Comparison of ENCODE assay signal across 8 mouse cellular contexts in genomic region chr17:64575240-64575639, GRCm38 (mm10). TPM values are rescaled to one million over a fixed set of nuclear protein-coding genes. Genes with fewer than 3 reads are reported as not detected.
DNase-seq lines count a peak whose midpoint lies in the region; ATAC-seq and TF ChIP-seq lines count a peak whose summit lies in the region.

No protein-coding gene starts in this region.

- no peak for DNase-seq in forebrain, postnatal 0 days
- DNase-seq in CD4-positive, CD25-positive, alpha-beta regulatory T cell, adult 2 months (ENCODE audit: low read depth, low spot score): peak; percentile 76
- no peak for DNase-seq in cerebellum, adult 11 months
- DNase-seq in midbrain, embryonic 11.5 days (ENCODE audit: low spot score, missing footprints): no peak

- no peaks in the 10 kb centered on the region for H3K27me3 ChIP-seq in forebrain, postnatal 0 days (ENCODE audit: insufficient read depth, low read length)
- no peaks in the 10 kb centered on the region for H3K27me3 ChIP-seq in forebrain, embryonic 15.5 days
- H3K27me3 ChIP-seq in midbrain, embryonic 11.5 days (ENCODE audit: control insufficient read depth, insufficient read depth, low read length): no peaks in the 10 kb centered on the region

- no peak for ATAC-seq in forebrain, postnatal 0 days
- ATAC-seq in forebrain, embryonic 15.5 days (replicated peaks): no peak
- ATAC-seq in granulocyte monocyte progenitor cell, adult 5-6 weeks (replicated peaks; ENCODE audit: poor library complexity, severe bottlenecking): peak; percentile 51; the same call in 1 of the 2 replicates
- peak; percentile 52; the same call in 1 of the 2 replicates for ATAC-seq in neutrophil, adult 5-6 weeks (ENCODE audit: extremely low read depth, insufficient number of reproducible peaks, low FRiP score, poor library complexity, severe bottlenecking)
- no peak for ATAC-seq in frontal cortex, adult (ENCODE audit: low TSS enrichment)
- ATAC-seq in midbrain, embryonic 11.5 days (ENCODE audit: low FRiP score): no peak

- H3K36me3 ChIP-seq in forebrain, postnatal 0 days (ENCODE audit: insufficient read depth): no peaks in the 10 kb centered on the region
- no peaks in the 10 kb centered on the region for H3K36me3 ChIP-seq in forebrain, embryonic 15.5 days
- no peaks in the 10 kb centered on the region for H3K36me3 ChIP-seq in midbrain, embryonic 11.5 days (ENCODE audit: control insufficient read depth, insufficient read depth, low read length)

- 80% methylated on average over 6 of the region's 6 CpGs for WGBS in forebrain, postnatal 0 days
- WGBS in forebrain, embryonic 15.5 days: 79% methylated on average over 6 of the region's 6 CpGs
- 74% methylated on average over 6 of the region's 6 CpGs for WGBS in midbrain, embryonic 11.5 days

- no peak overlapping the region for H3K27ac ChIP-seq in forebrain, postnatal 0 days (ENCODE audit: low read depth, low read length)
- no peak overlapping the region for H3K27ac ChIP-seq in forebrain, embryonic 15.5 days (replicated peaks)
- no peak overlapping the region for H3K27ac ChIP-seq in midbrain, embryonic 11.5 days (ENCODE audit: low read depth, low read length)

- H3K9me3 ChIP-seq in forebrain, postnatal 0 days (ENCODE audit: low read length): no peaks in the 10 kb centered on the region
- H3K9me3 ChIP-seq in forebrain, embryonic 15.5 days: no peaks in the 10 kb centered on the region
- H3K9me3 ChIP-seq in midbrain, embryonic 11.5 days (ENCODE audit: control insufficient read depth, low read length): no peaks in the 10 kb centered on the region

- no peak overlapping the region for H3K4me2 ChIP-seq in forebrain, postnatal 0 days (ENCODE audit: low read depth)
- H3K4me2 ChIP-seq in forebrain, embryonic 15.5 days (replicated peaks): no peak overlapping the region
- no peak overlapping the region for H3K4me2 ChIP-seq in midbrain, embryonic 11.5 days

- H3K4me1 ChIP-seq in forebrain, postnatal 0 days (ENCODE audit: insufficient read depth): no peaks in the 10 kb centered on the region
- peaks cover 6% of the 10 kb centered on the region; the same call in 1 of the 2 replicates for H3K4me1 ChIP-seq in forebrain, embryonic 15.5 days
- H3K4me1 ChIP-seq in midbrain, embryonic 11.5 days (ENCODE audit: control insufficient read depth, insufficient read depth, low read length): no peaks in the 10 kb centered on the region

- H3K9ac ChIP-seq in forebrain, postnatal 0 days: no peak overlapping the region
- H3K9ac ChIP-seq in forebrain, embryonic 15.5 days (replicated peaks): no peak overlapping the region
- no peak overlapping the region for H3K9ac ChIP-seq in midbrain, embryonic 11.5 days (ENCODE audit: low read length)

- 0 out of 2 replicates have a peak, but pooled peaks have one; percentile 25 for TF ChIP-seq CTCF in forebrain, postnatal 0 days (IDR thresholded peaks at IDR 0.05; ENCODE audit: low read depth)

- H3K4me3 ChIP-seq in forebrain, postnatal 0 days (ENCODE audit: low read depth, low read length): no peak overlapping the region
- H3K4me3 ChIP-seq in forebrain, embryonic 15.5 days: no peak overlapping the region
- no peak overlapping the region for H3K4me3 ChIP-seq in midbrain, embryonic 11.5 days (ENCODE audit: low read depth, low read length)

RNA-seq across cellular contexts. Expression of gene Man2a1, which starts 25.3 kb away (rescaled TPM):
- total RNA-seq in forebrain, postnatal 0 days (2014; rRNA removed): 11.0 and 19.9 TPM in 2 replicates
- 1.4 and 2.2 TPM in 2 replicates for polyA plus RNA-seq in forebrain, postnatal 0 days (2015; fragmentation: Nextera tagmentation; extraction: Ambion mirVana)
- 3.4 and 3.5 TPM in 2 replicates for polyA plus RNA-seq in forebrain, embryonic 15.5 days (2015; fragmentation: Nextera tagmentation; extraction: Ambion mirVana)
- 25.0 and 45.5 TPM in 2 replicates for total RNA-seq in granulocyte monocyte progenitor cell, adult 5-6 weeks (2014; fragmentation: Nextera tagmentation)
- total RNA-seq in granulocyte monocyte progenitor cell, adult 5-6 weeks (2017): 39.4 and 40.5 TPM in 2 replicates
- total RNA-seq in neutrophil, adult 5-6 weeks (2017): 59.3 and 69.0 TPM in 2 replicates
- polyA plus RNA-seq in midbrain, embryonic 11.5 days (2014; fragmentation: Nextera tagmentation; extraction: Ambion mirVana): 3.0 and 3.5 TPM in 2 replicates

Comparison
In these comparisons a context has a peak if more than half of its experiments do, and no peak if none do; other contexts are left out.
1. ATAC-seq: peak in granulocyte monocyte progenitor cell, adult 5-6 weeks (single experiment) and neutrophil, adult 5-6 weeks (single experiment); none in forebrain, postnatal 0 days (single experiment), forebrain, embryonic 15.5 days (single experiment), frontal cortex, adult (single experiment) and midbrain, embryonic 11.5 days (single experiment).